Mouse (Mus musculus) liver, embryonic 15.5 days (tissue): ENCODE data around the gene Cdh20. TPM values are rescaled to one million over a fixed set of nuclear protein-coding genes. Genes with fewer than 3 reads are reported as not detected.
A peak's percentile ranks its signal among the peaks of the same experiment; 100 is the strongest.

ENCODE experiments used
- ATAC-seq: fragments of 200-750 bp; cut with Nextera tagmentation; 2 replicates; pipeline ENCODE4 v1.8.0; 2017; ENCODE audit warnings: moderate number of reproducible peaks, mild to moderate bottlenecking, moderate library complexity; ENCODE audit not compliant: insufficient read depth
- H3K27ac ChIP-seq: fragments of 300-500 bp; sonication (generic); replicated peaks from 2 replicates; pipeline ENCODE4 v1.5.1; 2015; ENCODE audit warnings: mild to moderate bottlenecking, inconsistent platforms
- H3K27me3 ChIP-seq: fragments of 300-500 bp; sonication (generic); 2 replicates; pipeline ENCODE4 v1.6.1; 2015; ENCODE audit warnings: mild to moderate bottlenecking, inconsistent platforms
- H3K36me3 ChIP-seq: fragments of 300-500 bp; sonication (generic); replicated peaks from 2 replicates; pipeline ENCODE4 v1.6.1; 2015; ENCODE audit warnings: moderate library complexity, mild to moderate bottlenecking, inconsistent platforms
- H3K4me1 ChIP-seq: fragments of 300-500 bp; sonication (generic); replicated peaks from 2 replicates; pipeline ENCODE4 v1.6.1; 2015; ENCODE audit warnings: inconsistent platforms
- H3K4me2 ChIP-seq: fragments of 300-500 bp; sonication (generic); 2 replicates; pipeline ENCODE4 v1.6.1; 2015; ENCODE audit warnings: moderate library complexity, mild to moderate bottlenecking, inconsistent platforms
- H3K4me3 ChIP-seq: fragments of 300-500 bp; sonication (generic); replicated peaks from 2 replicates; pipeline ENCODE4 v1.5.1; 2015; ENCODE audit warnings: mild to moderate bottlenecking, inconsistent platforms
- H3K9ac ChIP-seq: fragments of 300-500 bp; sonication (generic); 2 replicates; pipeline ENCODE4 v1.6.1; 2015; ENCODE audit warnings: moderate library complexity, mild to moderate bottlenecking, inconsistent platforms
- H3K9me3 ChIP-seq: fragments of 300-500 bp; sonication (generic); replicated peaks from 2 replicates; pipeline ENCODE4 v1.6.1; 2016; ENCODE audit warnings: inconsistent platforms
- WGBS: fragments of 180-500 bp; shearing (Covaris S2); methylation state at CpG from one replicate; pipeline ENCODE4 v1.1.7; 2015; ENCODE audit warnings: mixed read lengths; ENCODE audit not compliant: insufficient replicate concordance; 5-methylcytosine and 5-hydroxymethylcytosine counted together
- polyA plus RNA-seq: library from polyadenylated mRNA; unstranded; fragments of >200 nt; fragmentation: Nextera tagmentation; extraction: Ambion mirVana; gene quantifications from 2 replicates; pipeline ENCODE4 v1.2.1, GENCODE M21; 2015

Gene Cdh20
- polyA plus RNA-seq, 1 experiment from 2014 or later: not detected

GRCm38 (mm10) chr1:104986222-104986973 is 218.1 kb downstream of the Cdh20 start:
- H3K9ac ChIP-seq: no peak overlapping the region
- no peak overlapping the region for H3K27ac ChIP-seq
- H3K4me2 ChIP-seq: no peak overlapping the region
- H3K4me1 ChIP-seq: no peaks in the 10 kb centered on the region
- H3K27me3 ChIP-seq: no peaks in the 10 kb centered on the region
- H3K9me3 ChIP-seq: no peaks in the 10 kb centered on the region
- no peak overlapping the region for H3K4me3 ChIP-seq
- 18% methylated on average over 5 of the region's 5 CpGs for WGBS
- H3K36me3 ChIP-seq: no peaks in the 10 kb centered on the region
- no peak for ATAC-seq

GRCm38 (mm10) chr1:104987526-104987925 is 219.2 kb downstream of the Cdh20 start:
- no peak overlapping the region for H3K27ac ChIP-seq
- no peak overlapping the region for H3K4me2 ChIP-seq
- no peak overlapping the region for H3K9ac ChIP-seq
- H3K9me3 ChIP-seq: no peaks in the 10 kb centered on the region
- no peaks in the 10 kb centered on the region for H3K36me3 ChIP-seq
- no peaks in the 10 kb centered on the region for H3K4me1 ChIP-seq
- no peaks in the 10 kb centered on the region for H3K27me3 ChIP-seq
- no peak for ATAC-seq
- 72% methylated on average over 16 of the region's 16 CpGs for WGBS
- H3K4me3 ChIP-seq: no peak overlapping the region

GRCm38 (mm10) chr1:104992441-104992840 is 224.1 kb downstream of the Cdh20 start:
- Histone ChIP-seq H3K4me1 (no peaks in the 10 kb centered on the region), H3K36me3 (no peaks in the 10 kb centered on the region), H3K4me3 (no peak overlapping the region), H3K9ac (no peak overlapping the region), H3K4me2 (no peak overlapping the region), H3K9me3 (no peaks in the 10 kb centered on the region), H3K27ac (no peak overlapping the region), H3K27me3 (peaks cover 13% of the 10 kb centered on the region)
- ATAC-seq: no peak

- ATAC-seq: peak; percentile 56; the same call in 1 of the 2 replicates
- Histone ChIP-seq H3K27me3 (peaks cover 13% of the 10 kb centered on the region), H3K9ac (no peak overlapping the region)
Observed at GRCm38 (mm10) chr1:104993905-104994611, 225.7 kb downstream of the Cdh20 start.

GRCm38 (mm10) chr1:104994612-104994986 is 226.3 kb downstream of the Cdh20 start:
- no peak overlapping the region for H3K4me2 ChIP-seq
- no peak overlapping the region for H3K27ac ChIP-seq
- no peaks in the 10 kb centered on the region for H3K4me1 ChIP-seq
- H3K9ac ChIP-seq: no peak overlapping the region
- whole genome bisulfite sequencing: 57% methylated on average over 3 of the region's 3 CpGs
- ATAC-seq: no peak
- H3K9me3 ChIP-seq: no peaks in the 10 kb centered on the region
- peaks cover 13% of the 10 kb centered on the region for H3K27me3 ChIP-seq
- H3K36me3 ChIP-seq: no peaks in the 10 kb centered on the region
- H3K4me3 ChIP-seq: no peak overlapping the region

More at GRCm38 (mm10) chr1:104993905-104994611, 225.7 kb downstream of the Cdh20 start:
- Histone ChIP-seq H3K4me2 (peak overlapping the region; percentile 57), H3K36me3 (no peaks in the 10 kb centered on the region), H3K4me1 (no peaks in the 10 kb centered on the region), H3K27ac (no peak overlapping the region), H3K9me3 (no peaks in the 10 kb centered on the region), H3K4me3 (peak overlapping the region; percentile 29)
- 9% methylated on average over 51 of the region's 51 CpGs for WGBS

- H3K27me3 ChIP-seq: peaks cover 13% of the 10 kb centered on the region
- 24% methylated on average over 2 of the region's 2 CpGs for WGBS
- no peaks in the 10 kb centered on the region for H3K9me3 ChIP-seq
- H3K4me1 ChIP-seq: no peaks in the 10 kb centered on the region
- H3K4me2 ChIP-seq: no peak overlapping the region
- H3K27ac ChIP-seq: no peak overlapping the region
- H3K4me3 ChIP-seq: no peak overlapping the region
- no peak overlapping the region for H3K9ac ChIP-seq
- H3K36me3 ChIP-seq: no peaks in the 10 kb centered on the region
- no peak for ATAC-seq
Observed at GRCm38 (mm10) chr1:104997814-104998213, 229.5 kb downstream of the Cdh20 start.

- H3K9ac ChIP-seq: no peak overlapping the region
- H3K9me3 ChIP-seq: no peaks in the 10 kb centered on the region
- WGBS: 52% methylated on average over 1 of the region's 1 CpGs
- H3K27me3 ChIP-seq: no peaks in the 10 kb centered on the region
- H3K27ac ChIP-seq: no peak overlapping the region
- no peak for ATAC-seq
- H3K36me3 ChIP-seq: no peaks in the 10 kb centered on the region
- no peaks in the 10 kb centered on the region for H3K4me1 ChIP-seq
- H3K4me3 ChIP-seq: no peak overlapping the region
- H3K4me2 ChIP-seq: no peak overlapping the region
Observed at GRCm38 (mm10) chr1:105002179-105002578, 233.8 kb downstream of the Cdh20 start.

- WGBS: 59% methylated on average over 1 of the region's 1 CpGs
- H3K27ac ChIP-seq: no peak overlapping the region
- ATAC-seq: no peak
- no peak overlapping the region for H3K9ac ChIP-seq
- no peak overlapping the region for H3K4me2 ChIP-seq
- H3K36me3 ChIP-seq: no peaks in the 10 kb centered on the region
- H3K4me3 ChIP-seq: no peak overlapping the region
- H3K27me3 ChIP-seq: no peaks in the 10 kb centered on the region
- H3K4me1 ChIP-seq: no peaks in the 10 kb centered on the region
- H3K9me3 ChIP-seq: no peaks in the 10 kb centered on the region
Observed at GRCm38 (mm10) chr1:105003786-105004185, 235.5 kb downstream of the Cdh20 start.

GRCm38 (mm10) chr1:105012616-105013015 is 244.3 kb downstream of the Cdh20 start:
- no peaks in the 10 kb centered on the region for H3K4me1 ChIP-seq
- WGBS: 17% methylated on average over 2 of the region's 2 CpGs
- no peaks in the 10 kb centered on the region for H3K27me3 ChIP-seq
- H3K9me3 ChIP-seq: no peaks in the 10 kb centered on the region
- no peak for ATAC-seq
- H3K4me3 ChIP-seq: no peak overlapping the region
- H3K36me3 ChIP-seq: no peaks in the 10 kb centered on the region
- H3K4me2 ChIP-seq: no peak overlapping the region
- no peak overlapping the region for H3K9ac ChIP-seq
- no peak overlapping the region for H3K27ac ChIP-seq

GRCm38 (mm10) chr1:105013291-105013690 is 245.0 kb downstream of the Cdh20 start:
- H3K36me3 ChIP-seq: no peaks in the 10 kb centered on the region
- no peak overlapping the region for H3K27ac ChIP-seq
- H3K27me3 ChIP-seq: no peaks in the 10 kb centered on the region
- no peaks in the 10 kb centered on the region for H3K4me1 ChIP-seq
- 50% methylated on average over 1 of the region's 1 CpGs for WGBS
- no peak overlapping the region for H3K9ac ChIP-seq
- no peak for ATAC-seq
- H3K9me3 ChIP-seq: no peaks in the 10 kb centered on the region
- no peak overlapping the region for H3K4me3 ChIP-seq
- no peak overlapping the region for H3K4me2 ChIP-seq

- H3K4me2 ChIP-seq: no peak overlapping the region
- ATAC-seq: no peak
- no peak overlapping the region for H3K27ac ChIP-seq
- no peak overlapping the region for H3K4me3 ChIP-seq
- H3K9ac ChIP-seq: no peak overlapping the region
- WGBS: 62% methylated on average over 3 of the region's 3 CpGs
- H3K36me3 ChIP-seq: no peaks in the 10 kb centered on the region
- no peaks in the 10 kb centered on the region for H3K27me3 ChIP-seq
- no peaks in the 10 kb centered on the region for H3K4me1 ChIP-seq
- no peaks in the 10 kb centered on the region for H3K9me3 ChIP-seq
Observed at GRCm38 (mm10) chr1:105041668-105042067, 273.3 kb downstream of the Cdh20 start.
